Mouse (Mus musculus) heart, postnatal 14 days (tissue): ENCODE data around the gene Rnf185. TPM values are rescaled to one million over a fixed set of nuclear protein-coding genes. Genes with fewer than 3 reads are reported as not detected.

ENCODE experiments used
- DNase-seq, 2 experiments: peaks; one replicate each; pipeline ENCODE4 v3.0.0; 2021 to 2022
- intact Hi-C: fragments of 180-260 bp; cut with DNase I; formaldehyde crosslinking; loops from one replicate; pipeline ENCODE4 v1.15.1; 2025
- total RNA-seq, 2 experiments: library from RNA; stranded (reverse); gene quantifications; 2 replicates each; pipeline ENCODE4 v1.2.3; 2021

Gene Rnf185
- total RNA-seq, 2 experiments from 2014 or later: 22.6 to 23.0 TPM

DNA sequence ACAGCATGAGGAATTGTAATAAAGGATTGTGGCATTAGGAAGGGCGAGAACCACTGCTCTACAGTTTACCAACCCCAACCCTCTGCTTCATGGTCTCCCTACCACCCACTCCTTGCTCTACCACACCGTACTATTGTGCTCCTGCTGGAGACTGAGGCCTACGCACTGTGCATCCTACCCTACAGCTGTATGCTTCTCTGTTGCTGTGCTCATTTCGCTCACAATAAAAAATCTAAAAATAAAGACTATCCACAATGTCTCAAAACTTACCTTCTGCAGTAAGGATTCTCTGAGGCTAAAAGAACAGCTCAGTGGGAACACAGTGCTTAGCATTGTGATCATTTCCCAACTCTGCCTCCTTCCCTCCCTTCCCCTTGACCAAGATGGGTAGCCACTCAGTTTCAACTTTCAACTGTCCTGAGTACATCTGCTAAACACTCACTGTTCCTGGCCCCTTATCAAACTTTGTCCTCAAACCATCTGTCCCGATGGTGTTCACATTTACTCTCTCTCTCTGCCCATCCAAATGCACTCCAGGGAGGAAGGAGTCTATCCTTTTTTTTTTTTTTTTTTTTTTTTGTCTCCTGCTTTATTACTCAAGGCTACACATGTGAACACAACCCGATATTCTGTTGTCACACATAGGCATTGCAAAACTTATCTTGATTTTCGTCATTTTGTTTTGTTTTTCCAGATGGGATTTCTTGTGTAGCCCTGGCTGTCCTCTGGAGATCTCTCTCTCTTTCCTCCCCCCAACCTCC is 47.7 kb downstream of the Rnf185 start:
- intact Hi-C loops: loop anchor here (5.0 kb wide), 2 partner anchors 48 to 57 kb away; partner anchors contain the start of gene Rnf185
- no peak for DNase-seq

GRCm38 (mm10) chr11:3403024-3403423 is 49.1 kb downstream of the Rnf185 start:
- DNase-seq: no peak
- intact Hi-C loops: no loop called here

DNA sequence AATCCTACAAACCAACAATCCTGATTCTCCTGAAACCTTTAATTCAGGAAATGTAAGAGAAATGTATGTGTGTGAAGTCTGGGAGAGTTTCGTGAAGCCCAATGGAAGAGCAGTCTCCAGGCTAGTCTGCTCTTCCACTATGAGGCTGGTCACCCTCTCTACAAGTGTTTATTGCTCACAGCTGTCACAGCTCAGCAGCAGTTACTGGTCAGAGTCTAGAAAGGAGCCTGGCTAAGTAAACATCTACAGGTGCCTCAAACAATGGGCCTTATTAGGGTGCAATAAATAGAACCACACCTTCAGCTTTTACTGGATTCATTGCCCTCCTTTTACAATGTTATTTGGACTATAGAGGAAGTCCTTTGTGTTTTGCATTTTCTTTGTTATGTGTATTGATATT is 53.8 kb downstream of the Rnf185 start:
- DNase-seq: no peak
- intact Hi-C loops: no loop called here

DNA sequence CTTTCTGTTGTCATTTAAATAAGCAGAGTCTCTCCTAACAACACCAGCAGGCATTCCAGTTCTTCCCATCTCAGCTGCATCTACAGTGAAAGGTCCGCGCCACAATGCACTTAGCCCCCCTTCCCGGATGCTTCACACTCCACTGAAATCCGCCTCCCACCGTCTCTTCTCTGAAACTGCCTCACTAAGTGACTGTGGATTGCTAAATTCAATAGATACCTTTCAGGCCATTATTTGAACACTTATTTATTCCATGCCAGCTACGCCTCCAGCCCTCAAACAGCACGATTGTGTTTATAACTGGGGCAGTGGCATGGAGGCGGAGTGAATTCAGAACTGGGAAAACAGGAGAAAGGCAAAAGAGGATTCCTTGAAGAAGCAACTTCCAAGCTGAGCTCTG is 55.6 kb downstream of the Rnf185 start:
- intact Hi-C loops: no loop called here
- DNase-seq: no peak

- intact Hi-C loops: no loop called here
- DNase-seq: no peak
Measured at GRCm38 (mm10) chr11:3396091-3396490, 56.1 kb downstream of the Rnf185 start.

- intact Hi-C loops: no loop called here
- no peak for DNase-seq
Measured at GRCm38 (mm10) chr11:3394520-3394919, 57.6 kb downstream of the Rnf185 start.

GRCm38 (mm10) chr11:3392526-3392925 is 59.6 kb downstream of the Rnf185 start:
- intact Hi-C loops: no loop called here
- DNase-seq: peak in 1 of 2 experiments; percentile 26

DNA sequence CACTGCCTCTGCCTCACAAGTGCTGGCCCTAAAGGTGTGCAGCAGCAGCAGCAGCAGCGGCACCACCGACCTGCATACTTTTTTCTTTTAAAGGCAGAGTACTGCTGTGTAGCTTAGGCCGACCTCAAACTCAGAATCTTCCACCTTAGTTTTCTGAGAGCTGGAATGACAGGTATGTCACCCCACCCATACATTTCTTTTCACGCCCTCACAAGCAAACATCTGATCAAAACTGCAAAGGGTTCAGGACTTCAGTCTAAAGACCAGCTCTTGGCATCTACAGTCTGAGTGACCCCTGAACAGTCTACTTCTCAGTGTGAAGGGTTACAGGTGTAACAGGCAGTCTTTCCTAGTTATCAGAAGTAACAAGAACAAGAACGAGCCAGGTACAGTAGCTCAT is 61.4 kb downstream of the Rnf185 start:
- intact Hi-C loops: no loop called here
- no peak for DNase-seq

GRCm38 (mm10) chr11:3389996-3390395 is 62.2 kb downstream of the Rnf185 start:
- intact Hi-C loops: loop anchor here (5.0 to 10.0 kb wide), 2 partner anchors 122 to 395 kb away; partner anchors contain the start of gene Selenom
- no peak for DNase-seq

DNA sequence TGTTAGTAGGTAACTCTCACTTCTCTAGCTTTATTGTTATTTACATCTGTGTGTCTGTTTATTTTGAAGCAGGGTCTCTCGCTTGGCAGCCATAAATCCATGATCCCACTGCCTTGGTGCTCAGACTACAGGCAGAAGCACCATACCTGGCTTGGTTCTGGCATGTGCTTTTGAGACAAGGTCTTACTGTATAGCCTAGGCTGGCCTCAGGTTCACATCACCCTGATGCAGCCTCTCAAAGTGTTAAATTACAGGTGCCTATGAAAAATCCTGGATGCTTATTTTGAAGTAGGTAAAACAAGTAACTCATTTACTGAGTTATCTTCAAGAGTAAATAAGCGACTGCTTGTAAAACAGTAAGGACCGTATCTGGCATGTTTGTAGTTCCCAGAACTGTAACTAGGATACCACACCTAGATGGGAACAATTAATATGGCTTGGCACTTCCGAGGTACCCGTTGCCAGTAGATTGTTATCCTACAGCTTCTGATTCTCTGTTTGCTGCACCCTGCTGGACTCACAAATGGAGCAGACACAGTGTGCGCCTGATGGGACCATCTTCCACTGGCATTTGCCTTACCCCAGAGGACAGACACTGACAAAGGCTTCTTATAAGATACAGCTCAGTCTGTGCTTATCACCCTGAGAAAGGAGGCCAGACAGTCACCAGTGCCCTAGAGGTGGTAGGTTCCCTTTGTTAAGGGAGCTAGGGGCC is 64.5 kb downstream of the Rnf185 start:
- DNase-seq: no peak
- intact Hi-C loops: loop anchor here (1.0 to 10.0 kb wide), 4 partner anchors 22 to 397 kb away; partner anchors contain the start of genes Limk2, Rnf185 and Selenom

DNA sequence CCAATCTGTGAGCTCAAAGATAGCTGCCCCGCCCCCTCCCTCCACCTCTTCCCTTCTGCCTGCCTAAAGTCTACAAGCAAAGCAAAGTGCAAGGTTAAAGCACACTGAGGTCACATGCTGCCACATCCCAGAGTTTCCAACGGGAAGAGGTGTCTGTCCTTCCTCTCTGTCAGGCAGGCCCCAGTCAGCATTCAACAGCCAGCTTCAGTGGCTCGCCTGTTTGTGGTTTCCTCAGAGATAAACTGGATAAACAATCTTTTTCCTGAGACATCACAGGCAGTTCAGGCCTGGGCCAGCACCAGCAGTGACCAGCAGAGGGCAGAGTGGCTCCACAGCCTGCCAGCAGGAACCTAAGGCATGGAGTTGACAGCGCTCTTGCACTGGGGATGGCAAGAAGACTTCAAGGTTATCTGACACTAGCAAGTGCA is 65.2 kb downstream of the Rnf185 start:
- intact Hi-C loops: loop anchor here (1.0 to 10.0 kb wide), 4 partner anchors 22 to 398 kb away; partner anchors contain the start of genes Limk2, Rnf185 and Selenom
- DNase-seq: peak; percentile 88 to 92

DNA sequence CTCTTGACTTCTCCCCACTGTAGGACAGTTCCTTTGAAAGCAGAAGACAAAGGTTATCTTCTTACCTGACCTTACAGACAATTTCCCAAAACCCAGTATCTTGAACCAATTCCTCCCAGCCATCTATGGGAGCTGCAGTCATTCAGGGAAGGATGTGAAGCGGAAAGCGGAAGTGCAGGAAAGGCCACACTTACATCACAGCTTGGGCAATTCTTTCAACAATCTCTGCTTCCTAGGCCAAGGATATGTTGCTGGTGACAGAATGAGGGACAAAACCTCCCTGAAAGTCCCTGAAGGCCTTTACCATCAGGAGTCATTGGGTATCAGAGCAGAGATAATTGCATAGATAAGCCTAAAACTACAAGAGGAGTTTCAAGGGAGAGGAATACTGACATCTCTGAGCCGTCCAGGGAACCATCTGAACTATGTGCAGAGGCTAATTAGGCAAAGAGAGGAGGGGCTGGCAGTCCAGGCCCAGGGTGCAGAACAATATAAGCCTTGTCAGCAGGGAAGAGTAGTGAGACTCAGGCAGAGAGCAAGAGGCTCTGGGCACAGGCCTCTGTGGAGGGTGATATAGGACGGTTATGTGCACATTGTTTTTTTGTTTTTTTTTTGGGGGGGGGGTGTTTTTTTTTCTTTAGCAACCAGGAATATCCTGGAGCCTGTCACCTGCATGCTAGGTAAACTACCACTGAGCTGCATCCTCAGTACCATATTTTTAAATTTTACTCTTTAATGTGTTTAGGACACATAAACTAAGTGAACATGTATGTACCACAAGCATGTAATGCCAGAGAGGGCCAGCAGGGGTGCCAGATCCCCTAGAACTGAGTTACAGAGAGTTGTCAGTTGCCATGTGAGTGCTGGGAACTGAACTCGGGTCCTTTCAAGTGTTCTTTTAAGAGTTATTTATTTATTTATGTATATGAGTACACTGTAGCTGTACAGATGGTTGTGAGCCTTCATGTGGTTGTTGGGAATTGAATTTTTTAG is 69.3 kb downstream of the Rnf185 start:
- intact Hi-C loops: loop anchor here (10.0 kb wide), 1 partner anchor 402 kb away; no protein-coding TSS in a partner anchor
- no peak for DNase-seq

GRCm38 (mm10) chr11:3381148-3381814 is 70.9 kb downstream of the Rnf185 start:
- DNase-seq: no peak
- intact Hi-C loops: loop anchor here (10.0 kb wide), 1 partner anchor 404 kb away; no protein-coding TSS in a partner anchor

GRCm38 (mm10) chr11:3379427-3379826 is 72.7 kb downstream of the Rnf185 start:
- DNase-seq: no peak
- intact Hi-C loops: no loop called here

DNA sequence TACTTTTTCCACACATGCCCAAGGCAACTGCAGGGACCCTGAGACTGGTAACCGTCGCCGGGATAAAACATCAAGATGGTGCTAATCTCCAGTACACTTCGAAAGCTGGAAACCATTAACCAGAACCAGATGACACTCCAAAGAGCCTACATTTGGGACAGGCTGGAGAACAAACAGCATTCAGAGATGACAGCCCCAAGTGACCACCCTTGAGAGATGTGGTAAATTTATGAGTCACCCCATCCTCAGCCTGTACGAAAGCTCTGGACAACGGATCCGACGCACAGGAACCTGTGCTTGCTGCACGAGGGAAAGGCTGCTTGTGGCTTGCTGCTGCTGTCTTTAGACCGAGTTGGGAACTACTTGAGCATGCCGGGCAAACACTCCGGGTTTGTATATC is 77.4 kb downstream of the Rnf185 start:
- no peak for DNase-seq
- intact Hi-C loops: no loop called here

DNA sequence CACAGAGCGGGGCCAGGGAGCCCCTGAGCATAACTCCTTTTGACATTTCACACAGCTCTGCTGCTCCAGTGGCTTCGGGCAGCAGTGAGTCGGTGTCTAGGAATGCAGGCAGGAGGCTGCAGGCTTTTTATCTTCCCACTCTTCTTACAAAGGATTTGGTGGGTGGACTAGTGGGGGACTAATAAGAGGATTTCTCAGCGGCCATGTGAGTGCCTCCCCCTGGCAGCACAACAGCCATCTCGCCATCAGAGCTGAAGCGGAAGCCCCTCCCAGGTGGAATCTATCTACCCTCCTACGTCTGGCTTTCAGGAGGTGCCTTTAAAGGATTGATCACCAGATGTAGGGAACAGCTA is 77.9 kb downstream of the Rnf185 start:
- DNase-seq: peak in 1 of 2 experiments; percentile 11
- intact Hi-C loops: no loop called here

- peak in 1 of 2 experiments; percentile 26 for DNase-seq
- intact Hi-C loops: no loop called here
Measured at GRCm38 (mm10) chr11:3373591-3374292, 78.4 kb downstream of the Rnf185 start.

DNA sequence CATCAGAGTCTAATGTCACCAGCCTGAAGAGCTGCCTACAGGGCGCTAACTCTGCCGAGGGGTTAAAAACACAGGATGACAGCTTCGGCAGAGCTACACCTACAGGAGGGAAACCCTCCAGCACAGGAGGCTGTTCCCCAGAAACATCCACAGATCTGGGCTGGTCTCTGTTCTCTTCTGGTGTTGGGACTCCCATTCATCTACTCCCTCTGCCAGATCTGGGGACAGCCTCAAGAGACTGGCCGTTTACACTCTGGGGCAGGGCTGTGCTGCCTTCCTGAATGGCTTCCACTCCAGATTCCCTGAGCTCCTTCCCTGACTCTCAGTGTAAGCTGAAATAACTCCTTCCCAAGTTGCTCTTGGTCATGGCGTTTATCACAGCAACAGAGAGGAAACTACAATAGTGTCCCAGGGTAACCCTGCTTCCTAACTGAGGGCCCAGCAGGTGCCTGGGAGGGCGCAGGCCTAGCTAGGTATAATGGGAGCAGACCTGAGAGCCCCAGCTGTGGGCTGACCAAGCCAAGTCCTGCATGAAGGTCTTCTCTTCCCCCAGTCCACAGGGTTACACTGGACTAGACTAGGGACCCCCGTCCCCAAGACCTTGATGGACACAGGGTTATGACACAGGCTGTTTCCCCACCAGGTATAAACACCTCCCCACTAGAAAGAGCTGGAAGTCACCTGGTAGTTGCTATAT is 80.4 kb downstream of the Rnf185 start:
- intact Hi-C loops: no loop called here
- no peak for DNase-seq
